8 mouse cellular contexts compared by ENCODE assay signal in the genomic region with DNA sequence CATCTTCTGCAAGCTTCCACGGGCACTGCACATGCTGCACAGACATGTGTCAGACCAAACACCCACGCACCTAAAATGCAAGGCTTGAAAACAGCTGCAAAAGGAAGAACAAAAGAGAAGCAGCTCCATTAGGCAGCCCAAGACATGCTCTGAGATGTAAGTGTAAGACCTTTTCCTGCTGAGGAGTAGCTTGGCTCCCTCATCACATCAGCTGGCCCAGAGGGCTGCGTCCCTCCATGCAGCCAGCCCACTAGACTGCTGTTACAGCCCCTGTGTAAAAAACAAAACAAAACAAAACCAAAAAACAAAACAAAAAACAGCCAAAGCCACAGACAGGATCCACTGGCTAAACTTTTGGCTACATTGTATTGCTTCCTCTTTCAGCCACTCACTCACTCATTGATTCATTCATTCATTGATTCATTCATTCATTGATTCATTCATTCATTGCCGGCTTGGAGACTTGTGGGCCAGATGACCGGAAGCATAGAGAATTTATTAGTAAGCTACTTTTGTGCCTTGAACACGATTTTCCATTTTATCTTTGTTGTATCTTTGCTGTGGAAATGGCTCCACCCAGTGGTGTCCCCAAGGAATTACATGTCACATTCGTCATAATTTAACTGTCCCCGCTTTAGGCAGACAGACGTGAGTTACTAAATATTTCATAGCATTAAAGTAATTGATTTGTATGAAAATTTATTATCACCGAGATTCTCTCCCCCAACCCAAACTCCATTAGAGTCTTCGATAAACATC.
DNase-seq lines count a peak whose midpoint lies in the region; ATAC-seq and TF ChIP-seq lines count a peak whose summit lies in the region.

No protein-coding gene starts in this region.

- no peak overlapping the region for H3K27ac ChIP-seq in heart, embryonic 11.5 days (ENCODE audit: low read depth, low read length)
- H3K27ac ChIP-seq in embryonic facial prominence, embryonic 14.5 days (replicated peaks; ENCODE audit: low read depth, low read length): peak overlapping the region; percentile 68
- 0 out of 2 replicates have a peak overlapping the region, but pooled peaks have one; percentile 39 for H3K27ac ChIP-seq in kidney, embryonic 16.5 days (ENCODE audit: low read length)

- peak; percentile 91 for DNase-seq in heart, adult 11 months
- peak; percentile 64 for DNase-seq in 416B (ENCODE audit: low read depth)
- DNase-seq in adrenal gland, postnatal 10 days: peak; percentile 77
- peak; percentile 66 for DNase-seq in embryonic facial prominence, embryonic 14.5 days (ENCODE audit: low spot score)
- peak; percentile 54 for DNase-seq in lung, adult 2 months
- peak; percentile 56 for DNase-seq in thymus, postnatal 0 days (ENCODE audit: low spot score)

- WGBS in heart, embryonic 11.5 days (ENCODE audit: insufficient replicate concordance): 24% methylated on average over 11 of the region's 11 CpGs
- WGBS in embryonic facial prominence, embryonic 14.5 days: 13% methylated on average over 11 of the region's 11 CpGs
- WGBS in kidney, embryonic 16.5 days: 16% methylated on average over 11 of the region's 11 CpGs
- 22% methylated on average over 11 of the region's 11 CpGs for WGBS in lung, adult 2 months

- H3K27me3 ChIP-seq in heart, embryonic 11.5 days (ENCODE audit: control insufficient read depth, insufficient read depth, low read length): no peaks in the 10 kb centered on the region
- H3K27me3 ChIP-seq in embryonic facial prominence, embryonic 14.5 days (replicated peaks; ENCODE audit: control insufficient read depth, insufficient read depth, low read length): no peaks in the 10 kb centered on the region
- no peaks in the 10 kb centered on the region for H3K27me3 ChIP-seq in kidney, embryonic 16.5 days (ENCODE audit: insufficient read depth, low read length)

- H3K36me3 ChIP-seq in heart, embryonic 11.5 days (ENCODE audit: control insufficient read depth, insufficient read depth, low read length): no peaks in the 10 kb centered on the region
- no peaks in the 10 kb centered on the region for H3K36me3 ChIP-seq in embryonic facial prominence, embryonic 14.5 days (ENCODE audit: control insufficient read depth, insufficient read depth, low read length)
- no peaks in the 10 kb centered on the region for H3K36me3 ChIP-seq in kidney, embryonic 16.5 days (ENCODE audit: insufficient read depth, low read length)

- no peak overlapping the region for H3K4me3 ChIP-seq in heart, embryonic 11.5 days (ENCODE audit: low read depth, low read length)
- no peak overlapping the region for H3K4me3 ChIP-seq in embryonic facial prominence, embryonic 14.5 days (ENCODE audit: low read depth, low read length)
- no peak overlapping the region for H3K4me3 ChIP-seq in kidney, embryonic 16.5 days (ENCODE audit: low read length)
- no peak overlapping the region for H3K4me3 ChIP-seq in lung, adult 2 months (replicated peaks; ENCODE audit: extremely low read depth, low read depth, low read length)

- no peak overlapping the region for H3K9ac ChIP-seq in heart, embryonic 11.5 days (ENCODE audit: low read depth, low read length)
- peak overlapping the region; percentile 34; the same call in 1 of the 2 replicates for H3K9ac ChIP-seq in embryonic facial prominence, embryonic 14.5 days (ENCODE audit: low read depth, low read length)
- 0 out of 2 replicates have a peak overlapping the region, but pooled peaks have one; percentile 38 for H3K9ac ChIP-seq in kidney, embryonic 16.5 days (replicated peaks; ENCODE audit: low read length)

- no peak for ATAC-seq in heart, embryonic 11.5 days (replicated peaks; ENCODE audit: insufficient number of reproducible peaks, low FRiP score, low TSS enrichment)
- ATAC-seq in embryonic facial prominence, embryonic 14.5 days (ENCODE audit: low read depth): peak; percentile 47; the same call in 1 of the 2 replicates
- no peak for ATAC-seq in kidney, embryonic 16.5 days (ENCODE audit: low FRiP score, low TSS enrichment)

- no peak for TF ChIP-seq POLR2A in lung, adult 2 months (IDR thresholded peaks at IDR 0.05; ENCODE audit: borderline replicate concordance, extremely low read depth, low read depth, low read length)

- H3K4me2 ChIP-seq in heart, embryonic 11.5 days: no peak overlapping the region
- no peak overlapping the region for H3K4me2 ChIP-seq in embryonic facial prominence, embryonic 14.5 days (ENCODE audit: low read depth, low read length)
- no peak overlapping the region for H3K4me2 ChIP-seq in kidney, embryonic 16.5 days (replicated peaks; ENCODE audit: low read depth, low read length)

- H3K4me1 ChIP-seq in heart, embryonic 11.5 days (ENCODE audit: control insufficient read depth, insufficient read depth, low read length): no peaks in the 10 kb centered on the region
- H3K4me1 ChIP-seq in embryonic facial prominence, embryonic 14.5 days (ENCODE audit: control insufficient read depth, insufficient read depth, low read length): peaks cover 6% of the 10 kb centered on the region; the same call in 1 of the 2 replicates
- peaks cover 11% of the 10 kb centered on the region for H3K4me1 ChIP-seq in kidney, embryonic 16.5 days (ENCODE audit: insufficient read depth, low read length)
- H3K4me1 ChIP-seq in lung, adult 2 months (ENCODE audit: control insufficient read depth, insufficient read depth, low read length): no peaks in the 10 kb centered on the region

- H3K9me3 ChIP-seq in heart, embryonic 11.5 days (replicated peaks; ENCODE audit: control insufficient read depth, low read length): no peaks in the 10 kb centered on the region
- H3K9me3 ChIP-seq in embryonic facial prominence, embryonic 14.5 days (ENCODE audit: control insufficient read depth, low read length): no peaks in the 10 kb centered on the region
- H3K9me3 ChIP-seq in kidney, embryonic 16.5 days (ENCODE audit: low read length): no peaks in the 10 kb centered on the region

- TF ChIP-seq CTCF in lung, adult 2 months (IDR thresholded peaks at IDR 0.05; ENCODE audit: insufficient read depth, low read length): peak; percentile 21; the same call in 1 of the 2 replicates
